Mouse (Mus musculus) stomach, embryonic 14.5 days (tissue): ENCODE results near the gene Ifitm5. TPM values are rescaled to one million over a fixed set of nuclear protein-coding genes. Genes with fewer than 3 reads are reported as not detected.

Experiments used
- ATAC-seq: fragments of 200-750 bp; cut with Nextera tagmentation; 2 replicates; pipeline ENCODE4 v1.8.0; 2017; ENCODE audit warnings: low read depth, moderate TSS enrichment; ENCODE audit not compliant: insufficient number of reproducible peaks, insufficient read depth, low FRiP score
- H3K27ac ChIP-seq: fragments of 300-500 bp; sonication (generic); 2 replicates; pipeline ENCODE4 v1.5.1; 2014; ENCODE audit warnings: mild to moderate bottlenecking, low read length, moderate library complexity, mixed read lengths
- H3K27me3 ChIP-seq: fragments of 300-500 bp; sonication (generic); 2 replicates; pipeline ENCODE4 v1.6.1; 2014; ENCODE audit warnings: low read length, control low read depth, mixed read lengths; ENCODE audit not compliant: control insufficient read depth, insufficient read depth
- H3K36me3 ChIP-seq: fragments of 300-500 bp; sonication (generic); 2 replicates; pipeline ENCODE4 v1.6.1; 2014; ENCODE audit warnings: mild to moderate bottlenecking, control low read depth, low read length, moderate library complexity, mixed read lengths; ENCODE audit not compliant: control insufficient read depth, insufficient read depth
- H3K4me1 ChIP-seq: fragments of 300-500 bp; sonication (generic); 2 replicates; pipeline ENCODE4 v1.6.1; 2014; ENCODE audit warnings: low read length, control low read depth, mixed read lengths; ENCODE audit not compliant: control insufficient read depth, insufficient read depth
- H3K4me2 ChIP-seq: fragments of 300-500 bp; sonication (generic); replicated peaks from 2 replicates; pipeline ENCODE4 v1.6.1; 2014; ENCODE audit warnings: low read depth, low read length, control low read depth
- H3K4me3 ChIP-seq: fragments of 300-500 bp; sonication (generic); 2 replicates; pipeline ENCODE4 v1.5.1; 2014; ENCODE audit warnings: low read depth, low read length, control low read depth
- H3K9ac ChIP-seq: fragments of 300-500 bp; sonication (generic); replicated peaks from 2 replicates; pipeline ENCODE4 v1.6.1; 2014; ENCODE audit warnings: low read depth, mild to moderate bottlenecking, control low read depth, low read length, moderate library complexity, mixed read lengths
- H3K9me3 ChIP-seq: fragments of 300-500 bp; sonication (generic); 2 replicates; pipeline ENCODE4 v1.6.1; 2016; ENCODE audit warnings: low read depth, low read length, control low read depth; ENCODE audit not compliant: control insufficient read depth
- WGBS: fragments of 180-500 bp; shearing (Covaris S2); extraction: QIAGEN DNeasy Blood & Tissue Kit; methylation state at CpG from one replicate; pipeline ENCODE4 v1.1.7; 2014; 5-methylcytosine and 5-hydroxymethylcytosine counted together
- polyA plus RNA-seq: library from polyadenylated mRNA; unstranded; fragments of >200 nt; fragmentation: Nextera tagmentation; extraction: Ambion mirVana; gene quantifications from 2 replicates; pipeline ENCODE4 v1.2.1, GENCODE M21; 2014

The Ifitm5 gene
- polyA plus RNA-seq, 1 experiment from 2014 or later: 2.6 TPM

- no peak overlapping the region for H3K4me2 ChIP-seq
These were observed 42.4 kb downstream of the Ifitm5 start for GRCm38 (mm10) chr7:140907697-140908096.

GRCm38 (mm10) chr7:140907131-140907530 lies 43.0 kb downstream of the Ifitm5 start:
- Histone ChIP-seq H3K4me2 (no peak overlapping the region), H3K36me3 (no peaks in the 10 kb centered on the region), H3K9ac (no peak overlapping the region), H3K27ac (no peak overlapping the region), H3K4me3 (no peak overlapping the region), H3K4me1 (no peaks in the 10 kb centered on the region), H3K9me3 (no peaks in the 10 kb centered on the region), H3K27me3 (no peaks in the 10 kb centered on the region)
- ATAC-seq: no peak
- WGBS: 72% methylated on average over 13 of the region's 13 CpGs

More at GRCm38 (mm10) chr7:140907697-140908096, 42.4 kb downstream of the Ifitm5 start:
- no peaks in the 10 kb centered on the region for H3K27me3 ChIP-seq
- H3K36me3 ChIP-seq: no peaks in the 10 kb centered on the region
- H3K27ac ChIP-seq: no peak overlapping the region
- ATAC-seq: no peak
- no peaks in the 10 kb centered on the region for H3K4me1 ChIP-seq
- H3K4me3 ChIP-seq: no peak overlapping the region
- WGBS: 81% methylated on average over 7 of the region's 7 CpGs
- no peak overlapping the region for H3K9ac ChIP-seq
- no peaks in the 10 kb centered on the region for H3K9me3 ChIP-seq

- Histone ChIP-seq H3K27me3 (no peaks in the 10 kb centered on the region), H3K27ac (no peak overlapping the region), H3K9ac (no peak overlapping the region), H3K4me2 (no peak overlapping the region), H3K4me1 (no peaks in the 10 kb centered on the region), H3K9me3 (no peaks in the 10 kb centered on the region), H3K36me3 (no peaks in the 10 kb centered on the region), H3K4me3 (no peak overlapping the region)
- WGBS: 77% methylated on average over 2 of the region's 2 CpGs
- no peak for ATAC-seq
These were observed 44.4 kb downstream of the Ifitm5 start for GRCm38 (mm10) chr7:140905642-140906081.

- Histone ChIP-seq H3K4me2 (no peak overlapping the region), H3K9me3 (no peaks in the 10 kb centered on the region), H3K27ac (no peak overlapping the region), H3K4me1 (no peaks in the 10 kb centered on the region), H3K36me3 (peaks cover 10% of the 10 kb centered on the region), H3K4me3 (no peak overlapping the region), H3K27me3 (no peaks in the 10 kb centered on the region), H3K9ac (no peak overlapping the region)
- peak; percentile 35; the same call in 1 of the 2 replicates for ATAC-seq
- 24% methylated on average over 13 of the region's 13 CpGs for WGBS
These were observed 46.9 kb downstream of the Ifitm5 start for GRCm38 (mm10) chr7:140903212-140903611.

- Histone ChIP-seq H3K4me3 (no peak overlapping the region), H3K4me1 (no peaks in the 10 kb centered on the region), H3K27ac (no peak overlapping the region), H3K9me3 (no peaks in the 10 kb centered on the region), H3K4me2 (no peak overlapping the region), H3K27me3 (no peaks in the 10 kb centered on the region), H3K9ac (no peak overlapping the region), H3K36me3 (peaks cover 18% of the 10 kb centered on the region)
- 79% methylated on average over 15 of the region's 15 CpGs for WGBS
- ATAC-seq: no peak
These were observed 47.8 kb downstream of the Ifitm5 start for GRCm38 (mm10) chr7:140902036-140902875.

- no peaks in the 10 kb centered on the region for H3K9me3 ChIP-seq
- no peak within 1 kb of the TSS for H3K4me2 ChIP-seq
- no peaks in the 10 kb centered on the region for H3K27me3 ChIP-seq
- 51% methylated on average over 10 of the region's 10 CpGs for WGBS
- no peak within 1 kb of the TSS for H3K9ac ChIP-seq
- no peak within 1 kb of the TSS for H3K27ac ChIP-seq
- H3K4me1 ChIP-seq: no peaks in the 10 kb centered on the region
- ATAC-seq: no peak
- H3K36me3 ChIP-seq: peaks cover 27% of the 10 kb centered on the region
- no peak within 1 kb of the TSS for H3K4me3 ChIP-seq
These were observed 49.9 kb downstream of the Ifitm5 start, which contains the start of gene Cox8b for GRCm38 (mm10) chr7:140900220-140900619. Gene Cox8b, minus strand, starts transcription at chr7:140900446.

- H3K27ac ChIP-seq: no peak overlapping the region
- no peaks in the 10 kb centered on the region for H3K4me1 ChIP-seq
- ATAC-seq: no peak
- no peak overlapping the region for H3K4me3 ChIP-seq
- H3K27me3 ChIP-seq: no peaks in the 10 kb centered on the region
- H3K9ac ChIP-seq: no peak overlapping the region
- 69% methylated on average over 3 of the region's 3 CpGs for WGBS
- H3K9me3 ChIP-seq: no peaks in the 10 kb centered on the region
- no peak overlapping the region for H3K4me2 ChIP-seq
- peaks cover 34% of the 10 kb centered on the region for H3K36me3 ChIP-seq
These were observed 51.0 kb downstream of the Ifitm5 start for GRCm38 (mm10) chr7:140899121-140899520.
